Mouse (Mus musculus) brain, embryonic 14.5 days (tissue): ENCODE data around the gene St3gal2. TPM values are rescaled to one million over a fixed set of nuclear protein-coding genes. Genes with fewer than 3 reads are reported as not detected.
A peak's percentile ranks its signal among the peaks of the same experiment; 100 is the strongest.
"Not testable (repeated sequence)": the region's sequence is repeated elsewhere in the genome, so short reads cannot be mapped to it uniquely, and the experiment has no call there.

Source experiments
- DNase-seq: peaks from one replicate; pipeline ENCODE4 v3.0.0-alpha.2; 2011; ENCODE audit warnings: low read depth
- CTCF ChIP-seq: fragments of 200-500 bp; IDR thresholded peaks from 2 replicates; pipeline ENCODE4 v1.5.1; 2012; ENCODE audit warnings: inconsistent platforms, mild to moderate bottlenecking, moderate library complexity, borderline replicate concordance; ENCODE audit not compliant: insufficient read depth, insufficient read length; ENCODE audit errors: extremely low read depth
- POLR2A ChIP-seq: fragments of 200-500 bp; IDR thresholded peaks from 2 replicates; pipeline ENCODE4 v1.6.1; 2012; ENCODE audit warnings: mild to moderate bottlenecking, inconsistent platforms, borderline replicate concordance; ENCODE audit not compliant: poor library complexity, insufficient read depth, insufficient read length, severe bottlenecking; ENCODE audit errors: extremely low read depth
- polyA plus RNA-seq: library from polyadenylated mRNA; depleted of rRNA; stranded (reverse); fragments of >200 nt; gene quantifications from 2 replicates; pipeline ENCODE4 v1.2.3, GENCODE M21; 2012

St3gal2 gene
- polyA plus RNA-seq, 1 experiment = 39.7 TPM

GRCm38 (mm10) chr8:110895812-110896211 is 23.9 kb upstream of the St3gal2 start:
- TF ChIP-seq CTCF (no peak), POLR2A (no peak)
- no peak for DNase-seq

DNA sequence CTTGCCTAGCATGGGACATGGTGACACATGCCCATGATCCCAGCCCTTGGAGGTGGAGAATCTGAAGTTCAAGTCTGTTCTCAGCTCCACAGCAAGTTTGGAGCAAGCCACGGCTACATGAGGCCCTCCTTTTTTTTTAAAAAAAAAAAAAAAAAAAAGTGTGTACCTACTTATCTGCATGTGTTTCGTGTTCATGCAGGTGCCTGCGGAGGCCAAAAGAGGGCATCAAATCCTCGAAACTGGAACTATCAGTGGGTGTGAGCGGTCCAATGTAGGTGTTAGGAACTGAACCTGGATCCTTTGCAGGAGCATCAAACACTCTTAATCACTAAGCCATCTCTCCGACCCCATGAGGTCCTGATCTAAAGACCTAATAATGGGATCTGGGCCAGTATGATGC is 22.2 kb upstream of the St3gal2 start:
- DNase-seq = no peak
- TF ChIP-seq POLR2A (no peak), CTCF (no peak)

DNA sequence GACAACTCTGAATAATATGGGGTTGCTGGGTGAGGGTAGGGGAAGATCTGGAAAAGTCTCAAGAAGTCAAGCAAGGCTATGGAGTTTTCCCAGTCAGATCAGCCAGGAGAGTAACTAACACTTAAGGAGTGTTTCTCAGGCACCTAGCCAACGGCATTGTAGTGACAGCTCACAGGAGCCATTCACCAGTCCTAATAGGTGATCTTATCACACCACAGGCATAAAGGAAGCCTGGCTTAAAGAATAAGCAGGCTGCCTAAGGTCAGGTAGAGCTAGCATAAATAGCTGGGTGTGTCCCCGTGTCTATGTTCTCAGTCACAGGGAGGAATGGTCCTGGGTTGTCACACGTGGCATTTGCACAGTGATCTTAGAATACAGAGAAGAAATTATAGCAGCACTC is 18.7 kb upstream of the St3gal2 start:
- no peak for TF ChIP-seq CTCF
- DNase-seq = no peak

DNA sequence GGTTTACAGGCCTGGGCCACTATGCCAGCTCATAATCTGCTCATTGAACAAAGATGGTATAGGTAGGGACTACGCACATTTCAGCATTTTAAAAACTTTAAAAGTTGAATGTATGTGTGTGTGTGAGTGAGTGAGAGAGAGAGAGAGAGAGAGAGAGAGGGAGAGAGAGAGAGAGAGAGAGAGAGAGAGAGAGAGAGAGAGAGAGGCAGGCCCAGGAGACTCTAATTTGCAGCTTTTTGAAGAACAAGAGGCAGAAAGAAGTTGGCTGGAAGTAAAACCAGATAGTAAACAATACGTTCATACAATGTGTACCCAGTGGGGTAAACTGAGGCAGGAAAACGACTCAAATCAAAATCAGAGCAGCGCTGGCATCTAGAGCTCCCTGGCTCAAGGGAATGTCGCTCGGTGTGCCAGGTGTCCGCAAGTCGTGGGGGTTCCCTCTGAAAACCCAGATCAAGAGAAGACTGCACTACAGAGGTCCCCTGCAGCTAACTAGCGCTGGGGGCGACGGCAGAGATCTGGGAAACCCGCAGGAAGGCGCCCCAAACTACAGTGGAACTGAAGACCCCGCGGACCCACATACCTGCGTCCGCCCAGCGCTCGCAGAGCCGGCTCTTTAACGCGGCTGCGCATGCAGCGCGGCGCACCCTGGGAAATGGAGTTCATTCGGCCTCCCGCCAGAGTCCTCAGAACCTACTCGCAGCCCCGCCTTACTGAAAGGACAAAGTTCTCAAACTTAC is 17.7 kb upstream of the St3gal2 start, which contains the start of gene Fuk:
Fuk (minus strand) TSS at position 650 of the 740 bp plus-strand sequence.
- no peak for TF ChIP-seq CTCF
- TF ChIP-seq POLR2A = peak; percentile 47; the same call in 1 of the 2 replicates
- DNase-seq = peak; percentile 88

- DNase-seq = no peak
- TF ChIP-seq POLR2A (no peak), CTCF (no peak)
Measured at GRCm38 (mm10) chr8:110902579-110902965, 17.1 kb upstream of the St3gal2 start.

DNA sequence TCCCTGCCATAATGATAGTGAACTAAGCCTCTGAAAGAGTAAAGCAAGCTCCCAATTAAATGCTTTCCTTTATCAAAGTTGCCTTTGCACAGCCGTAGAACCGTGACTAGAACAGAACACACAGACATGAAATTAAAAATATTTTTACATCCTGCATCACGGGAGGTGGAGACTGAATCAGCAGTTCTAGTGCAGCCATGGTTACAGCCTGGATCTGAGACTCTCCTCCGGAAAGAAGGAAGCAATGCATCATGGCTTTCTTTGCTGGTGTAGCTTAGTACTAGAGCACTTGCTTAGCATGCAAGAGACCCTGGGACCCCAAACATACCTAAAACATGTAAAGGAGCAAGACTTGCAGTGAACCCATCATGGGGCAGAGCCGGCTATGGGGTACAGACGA is 14.3 kb upstream of the St3gal2 start:
- TF ChIP-seq CTCF = no peak
- TF ChIP-seq POLR2A = no peak
- DNase-seq = no peak

GRCm38 (mm10) chr8:110906682-110907081 is 13.0 kb upstream of the St3gal2 start:
- no peak for TF ChIP-seq POLR2A
- TF ChIP-seq CTCF = no peak
- DNase-seq = no peak

- DNase-seq = not testable (repeated sequence)
Measured at GRCm38 (mm10) chr8:110909850-110910249, 9.9 kb upstream of the St3gal2 start.

GRCm38 (mm10) chr8:110911576-110912570 is 7.8 kb upstream of the St3gal2 start:
- TF ChIP-seq POLR2A (no peak), CTCF (no peak)

DNA sequence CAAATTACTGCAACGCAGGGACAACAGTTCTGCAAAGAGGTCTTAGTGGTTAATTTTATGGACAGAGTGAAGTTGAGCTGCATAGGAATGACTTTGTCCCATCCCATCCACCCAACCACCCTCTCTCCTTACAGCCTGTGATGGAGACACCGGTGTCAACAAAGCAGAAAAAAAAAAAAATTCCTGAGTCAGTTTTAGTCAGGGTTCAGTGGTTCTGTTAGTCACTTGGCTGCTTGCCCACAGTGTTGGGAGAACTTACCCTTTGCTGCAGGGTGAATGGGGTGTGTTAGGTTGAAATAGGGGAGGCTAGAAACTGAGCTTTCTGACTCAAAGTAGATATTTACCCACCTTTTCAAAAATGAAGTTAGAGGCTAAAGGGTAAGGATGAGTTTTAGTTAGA is 2.3 kb upstream of the St3gal2 start:
- peak; percentile 22 for DNase-seq

More at GRCm38 (mm10) chr8:110911576-110912570, 7.8 kb upstream of the St3gal2 start:
- no peak for DNase-seq

GRCm38 (mm10) chr8:110918027-110918426 is 1.7 kb upstream of the St3gal2 start:
- DNase-seq = no peak
- TF ChIP-seq POLR2A (no peak), CTCF (no peak)

More for the DNA sequence above, 2.3 kb upstream of the St3gal2 start:
- TF ChIP-seq POLR2A (no peak), CTCF (no peak)
